10 mouse cellular contexts compared by ENCODE assay signal in genomic region chr5:32422081-32422589, GRCm38 (mm10). TPM values are rescaled to one million over a fixed set of nuclear protein-coding genes. Genes with fewer than 3 reads are reported as not detected.
DNase-seq lines count a peak whose midpoint lies in the region; ATAC-seq and TF ChIP-seq lines count a peak whose summit lies in the region.
"Had no signal": no experiment of that assay in that cellular context is flagged by ENCODE, and none has a peak within 500 bp of the region (broad histone marks: within the 10 kb centered on the region; RNA-seq: fewer than 3 reads in every experiment).

No protein-coding gene starts in this region.

- H3K27me3 ChIP-seq in hindbrain, postnatal 0 days (ENCODE audit: insufficient read depth, low read length) = no peaks in the 10 kb centered on the region
- no peaks in the 10 kb centered on the region for H3K27me3 ChIP-seq in stomach, embryonic 15.5 days (replicated peaks)
- H3K27me3 ChIP-seq: embryonic facial prominence, embryonic 12.5 days had no signal

- H3K4me2 ChIP-seq in hindbrain, postnatal 0 days (ENCODE audit: low read depth, low read length) = peak overlapping the region; percentile 27
- H3K4me2 ChIP-seq in stomach, embryonic 15.5 days = no peak overlapping the region
- H3K4me2 ChIP-seq: embryonic facial prominence, embryonic 12.5 days had no signal

- no peaks in the 10 kb centered on the region for H3K9me3 ChIP-seq in hindbrain, postnatal 0 days (ENCODE audit: low read length)
- no peaks in the 10 kb centered on the region for H3K9me3 ChIP-seq in stomach, embryonic 15.5 days
- H3K9me3 ChIP-seq: embryonic facial prominence, embryonic 12.5 days had no signal

- WGBS in lung, adult 2 months = 28% methylated on average over 15 of the region's 15 CpGs
- 19% methylated on average over 15 of the region's 15 CpGs for WGBS in hindbrain, postnatal 0 days
- 23% methylated on average over 15 of the region's 15 CpGs for WGBS in stomach, embryonic 15.5 days

- no peak overlapping the region for H3K9ac ChIP-seq in hindbrain, postnatal 0 days (replicated peaks; ENCODE audit: low read length)
- H3K9ac ChIP-seq in stomach, embryonic 15.5 days = no peak overlapping the region
- H3K9ac ChIP-seq: embryonic facial prominence, embryonic 12.5 days had no signal

- no peak for ATAC-seq in hindbrain, postnatal 0 days
- peak; percentile 58; the same call in 1 of the 2 replicates for ATAC-seq in stomach, embryonic 15.5 days (ENCODE audit: insufficient read depth, low FRiP score, low read depth)
- no peak for ATAC-seq in megakaryocyte-erythroid progenitor cell, adult 5-6 weeks (replicated peaks; ENCODE audit: low FRiP score, low TSS enrichment, poor library complexity, severe bottlenecking)
- no peak for ATAC-seq in activated CD4-positive, CD25-positive, alpha-beta regulatory T cell, adult 4 months

- H3K36me3 ChIP-seq in hindbrain, postnatal 0 days (ENCODE audit: insufficient read depth, low read length) = no peaks in the 10 kb centered on the region
- H3K36me3 ChIP-seq in stomach, embryonic 15.5 days = no peaks in the 10 kb centered on the region
- H3K36me3 ChIP-seq: embryonic facial prominence, embryonic 12.5 days had no signal

- peaks cover 2% of the 10 kb centered on the region for H3K4me1 ChIP-seq in lung, adult 2 months (ENCODE audit: control insufficient read depth, insufficient read depth, low read length)
- peaks cover 4% of the 10 kb centered on the region; the same call in 1 of the 2 replicates for H3K4me1 ChIP-seq in hindbrain, postnatal 0 days (ENCODE audit: insufficient read depth, low read length)
- peaks cover 7% of the 10 kb centered on the region; the same call in 1 of the 2 replicates for H3K4me1 ChIP-seq in stomach, embryonic 15.5 days

- no peak overlapping the region for H3K27ac ChIP-seq in hindbrain, postnatal 0 days
- no peak overlapping the region for H3K27ac ChIP-seq in stomach, embryonic 15.5 days
- H3K27ac ChIP-seq: embryonic facial prominence, embryonic 12.5 days had no signal

- peak; percentile 22 to 47 for DNase-seq in lung, adult 18-20 months
- DNase-seq in lung, adult 2 months = no peak
- no peak for DNase-seq in hindbrain, postnatal 0 days (ENCODE audit: low spot score)
- DNase-seq in lung, postnatal 10 days = peak; percentile 21
- DNase-seq: kidney, adult 11 months; right cerebral cortex, postnatal 25 days had no signal

- no peak overlapping the region for H3K4me3 ChIP-seq in lung, adult 2 months (replicated peaks; ENCODE audit: extremely low read depth, low read depth, low read length)
- no peak overlapping the region for H3K4me3 ChIP-seq in hindbrain, postnatal 0 days (ENCODE audit: low read length)
- no peak overlapping the region for H3K4me3 ChIP-seq in stomach, embryonic 15.5 days (replicated peaks)
- H3K4me3 ChIP-seq: embryonic facial prominence, embryonic 12.5 days had no signal

- TF ChIP-seq CTCF in lung, adult 2 months (IDR thresholded peaks at IDR 0.05; ENCODE audit: insufficient read depth, low read length) = no peak
- TF ChIP-seq CTCF in hindbrain, postnatal 0 days (IDR thresholded peaks at IDR 0.05; ENCODE audit: low read depth) = no peak

- no peak for TF ChIP-seq POLR2A in lung, adult 2 months (IDR thresholded peaks at IDR 0.05; ENCODE audit: borderline replicate concordance, extremely low read depth, low read depth, low read length)

RNA-seq across cellular contexts. Expression of gene Ppp1cb, which starts 36.5 kb away (rescaled TPM):
- polyA plus RNA-seq in lung, adult 2 months (2012; rRNA removed) = 18.4 and 44.2 TPM in 2 replicates
- total RNA-seq in hindbrain, postnatal 0 days (2014; rRNA removed) = 109 and 110 TPM in 2 replicates
- 199 TPM in 2 replicates for polyA plus RNA-seq in hindbrain, postnatal 0 days (2015; fragmentation: Nextera tagmentation; extraction: Ambion mirVana)
- polyA plus RNA-seq in stomach, embryonic 15.5 days (2015; fragmentation: Nextera tagmentation; extraction: Ambion mirVana) = 234 and 253 TPM in 2 replicates
- total RNA-seq in megakaryocyte-erythroid progenitor cell, adult 5-6 weeks (2014; fragmentation: Nextera tagmentation) = 102 and 177 TPM in 2 replicates
- 203 and 224 TPM in 2 replicates for total RNA-seq in megakaryocyte-erythroid progenitor cell, adult 5-6 weeks (2017)
- 100 to 1,000 TPM in 1 of 2 experiments, 10 to 100 TPM in 1; 85.8 to 154 TPM for polyA plus RNA-seq in activated CD4-positive, CD25-positive, alpha-beta regulatory T cell, adult 4 months (2017; shearing (Covaris generic))

Comparison
In these comparisons a context has a peak if more than half of its experiments do, and no peak if none do; other contexts are left out.
1. DNase-seq: peak in lung, adult 18-20 months (2 of 2) and lung, postnatal 10 days (single experiment); none in lung, adult 2 months (single experiment) and hindbrain, postnatal 0 days (single experiment).